Mouse (Mus musculus): Measurements from ENCODE around the gene A830018L16Rik. TPM values are rescaled to one million over a fixed set of nuclear protein-coding genes. Genes with fewer than 3 reads are reported as not detected.
"Not testable (repeated sequence)": the region's sequence is repeated elsewhere in the genome, so short reads cannot be mapped to it uniquely, and the experiment has no call there.

Gene A830018L16Rik
- total and polyA plus RNA-seq, 2 experiments from 2014 or later, result 0.12 TPM; not detected in 1

GRCm38 (mm10) chr1:12000557-12000956 is 586.7 kb downstream of the A830018L16Rik start:
- Histone ChIP-seq H3K27me3 (ENCODE audit: control insufficient read depth, insufficient read depth, low read length) (no peaks in the 10 kb centered on the region), H3K4me1 (ENCODE audit: control insufficient read depth, insufficient read depth) (no peaks in the 10 kb centered on the region), H3K4me3 (ENCODE audit: low read depth, low read length) (no peak overlapping the region), H3K9me3 (replicated peaks; ENCODE audit: control insufficient read depth, low read length) (no peaks in the 10 kb centered on the region), H3K9ac (replicated peaks; ENCODE audit: low read depth, low read length) (no peak overlapping the region), H3K27ac (ENCODE audit: low read depth) (no peak overlapping the region), H3K36me3 (replicated peaks; ENCODE audit: control insufficient read depth, insufficient read depth, low read length) (no peaks in the 10 kb centered on the region), H3K4me2 (ENCODE audit: low read depth, low read length) (no peak overlapping the region)
- TF ChIP-seq CTCF (IDR thresholded peaks at IDR 0.05; ENCODE audit: low read depth) (no peak), EP300 (IDR thresholded peaks at IDR 0.05; ENCODE audit: low read depth) (no peak)
- WGBS, result 44% methylated on average over 4 of the region's 4 CpGs
- DNase-seq (ENCODE audit: low spot score) (no peak), ATAC-seq (ENCODE audit: insufficient read depth, low read depth) (no peak)

- no peak for ATAC-seq (ENCODE audit: insufficient read depth, low read depth)
Observed at GRCm38 (mm10) chr1:12008789-12009550, 595.1 kb downstream of the A830018L16Rik start.

DNA sequence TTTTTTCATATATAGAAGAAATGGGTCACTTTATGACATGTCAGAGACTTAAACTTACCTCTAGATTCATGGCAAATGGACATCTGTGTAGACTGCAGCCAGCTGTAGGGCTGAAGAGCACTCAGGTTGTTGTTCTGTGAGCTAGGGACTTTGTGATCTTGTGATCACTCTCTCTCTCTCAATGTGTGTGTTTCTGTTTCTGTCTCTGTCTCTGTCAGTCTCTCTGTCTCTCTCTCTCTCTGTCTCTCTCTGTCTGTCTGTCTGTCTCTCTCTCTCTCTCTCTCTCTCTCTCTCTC is 595.6 kb downstream of the A830018L16Rik start:
- Histone ChIP-seq H3K9me3 (replicated peaks; ENCODE audit: control insufficient read depth, low read length) (no peaks in the 10 kb centered on the region), H3K4me2 (ENCODE audit: low read depth, low read length) (no peak overlapping the region), H3K4me3 (ENCODE audit: low read depth, low read length) (no peak overlapping the region), H3K27me3 (ENCODE audit: control insufficient read depth, insufficient read depth, low read length) (no peaks in the 10 kb centered on the region), H3K27ac (ENCODE audit: low read depth) (no peak overlapping the region), H3K4me1 (ENCODE audit: control insufficient read depth, insufficient read depth) (no peaks in the 10 kb centered on the region), H3K9ac (replicated peaks; ENCODE audit: low read depth, low read length) (no peak overlapping the region), H3K36me3 (replicated peaks; ENCODE audit: control insufficient read depth, insufficient read depth, low read length) (no peaks in the 10 kb centered on the region)
- ATAC-seq (ENCODE audit: insufficient read depth, low read depth) (no peak), DNase-seq (ENCODE audit: low spot score) (no peak)
- TF ChIP-seq EP300 (IDR thresholded peaks at IDR 0.05; ENCODE audit: low read depth) (no peak), CTCF (IDR thresholded peaks at IDR 0.05; ENCODE audit: low read depth) (no peak)

More at GRCm38 (mm10) chr1:12008789-12009550, 595.1 kb downstream of the A830018L16Rik start:
- no peak for DNase-seq (ENCODE audit: low spot score)
- Histone ChIP-seq H3K36me3 (replicated peaks; ENCODE audit: control insufficient read depth, insufficient read depth, low read length) (no peaks in the 10 kb centered on the region), H3K4me3 (ENCODE audit: low read depth, low read length) (no peak overlapping the region), H3K27me3 (ENCODE audit: control insufficient read depth, insufficient read depth, low read length) (no peaks in the 10 kb centered on the region), H3K27ac (ENCODE audit: low read depth) (no peak overlapping the region), H3K4me1 (ENCODE audit: control insufficient read depth, insufficient read depth) (no peaks in the 10 kb centered on the region), H3K4me2 (ENCODE audit: low read depth, low read length) (no peak overlapping the region), H3K9me3 (replicated peaks; ENCODE audit: control insufficient read depth, low read length) (no peaks in the 10 kb centered on the region), H3K9ac (replicated peaks; ENCODE audit: low read depth, low read length) (no peak overlapping the region)
- no peak for TF ChIP-seq EP300 (IDR thresholded peaks at IDR 0.05; ENCODE audit: low read depth)
- no peak for TF ChIP-seq CTCF (IDR thresholded peaks at IDR 0.05; ENCODE audit: low read depth)
- 39% methylated on average over 2 of the region's 2 CpGs for WGBS

DNA sequence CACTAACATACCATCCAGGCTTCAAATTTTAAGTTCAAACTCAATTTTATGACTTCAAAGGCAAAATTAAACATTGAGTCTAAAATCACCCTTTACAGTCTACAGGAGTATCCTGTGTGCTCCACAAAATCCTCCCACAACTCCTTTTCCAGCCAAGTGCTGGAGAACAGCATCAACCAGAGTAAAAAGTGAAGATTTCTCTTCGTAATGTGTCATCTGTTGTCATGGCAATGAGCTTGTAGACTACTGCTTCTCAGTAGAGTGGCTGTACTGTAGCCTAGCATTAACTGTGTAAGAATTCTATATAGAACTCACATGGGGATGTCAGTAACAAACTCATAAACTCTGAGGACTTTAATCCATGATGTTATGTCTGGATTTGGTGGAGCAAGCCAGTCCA is 596.7 kb downstream of the A830018L16Rik start:
- H3K4me1 ChIP-seq (ENCODE audit: control insufficient read depth, insufficient read depth), result no peaks in the 10 kb centered on the region
- ATAC-seq (ENCODE audit: insufficient read depth, low read depth) (no peak), DNase-seq (ENCODE audit: low spot score) (no peak)
- no peak overlapping the region for H3K4me3 ChIP-seq (ENCODE audit: low read depth, low read length)
- no peaks in the 10 kb centered on the region for H3K9me3 ChIP-seq (replicated peaks; ENCODE audit: control insufficient read depth, low read length)
- 75% methylated on average over 1 of the region's 1 CpGs for WGBS
- no peak overlapping the region for H3K27ac ChIP-seq (ENCODE audit: low read depth)
- no peak overlapping the region for H3K9ac ChIP-seq (replicated peaks; ENCODE audit: low read depth, low read length)
- H3K36me3 ChIP-seq (replicated peaks; ENCODE audit: control insufficient read depth, insufficient read depth, low read length), result no peaks in the 10 kb centered on the region
- H3K4me2 ChIP-seq (ENCODE audit: low read depth, low read length), result no peak overlapping the region
- TF ChIP-seq EP300 (IDR thresholded peaks at IDR 0.05; ENCODE audit: low read depth), result no peak
- no peak for TF ChIP-seq CTCF (IDR thresholded peaks at IDR 0.05; ENCODE audit: low read depth)
- no peaks in the 10 kb centered on the region for H3K27me3 ChIP-seq (ENCODE audit: control insufficient read depth, insufficient read depth, low read length)

DNA sequence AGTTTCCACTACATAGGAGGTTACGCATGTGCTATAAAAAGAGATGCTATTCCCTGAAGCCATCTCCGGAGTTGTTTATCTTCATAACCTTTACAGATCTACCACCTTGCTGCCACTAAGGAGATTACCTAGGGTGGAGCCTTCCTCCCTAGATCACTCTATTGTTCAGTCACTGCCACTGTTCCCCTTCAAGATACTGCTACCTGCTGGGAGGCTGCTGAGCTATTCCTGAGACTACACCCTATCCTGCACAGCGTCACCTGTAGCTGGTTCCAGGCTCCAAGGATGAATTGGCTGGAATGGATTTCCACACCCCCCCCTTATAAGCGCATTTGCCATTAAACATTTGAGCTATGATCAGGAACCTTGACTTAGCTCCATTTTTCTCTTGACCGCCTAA is 606.7 kb downstream of the A830018L16Rik start:
- not testable (repeated sequence) for H3K27me3 ChIP-seq (ENCODE audit: control insufficient read depth, insufficient read depth, low read length); H3K4me3 ChIP-seq (ENCODE audit: low read depth, low read length); H3K4me1 ChIP-seq (ENCODE audit: control insufficient read depth, insufficient read depth); DNase-seq (ENCODE audit: low spot score); ATAC-seq (ENCODE audit: insufficient read depth, low read depth); H3K27ac ChIP-seq (ENCODE audit: low read depth); H3K9me3 ChIP-seq (replicated peaks; ENCODE audit: control insufficient read depth, low read length); H3K36me3 ChIP-seq (replicated peaks; ENCODE audit: control insufficient read depth, insufficient read depth, low read length); H3K9ac ChIP-seq (replicated peaks; ENCODE audit: low read depth, low read length); H3K4me2 ChIP-seq (ENCODE audit: low read depth, low read length)
- 80% methylated on average over 5 of the region's 5 CpGs for WGBS

Measured in heart, postnatal 0 days (tissue).